ENCODE assay signal across 15 mouse cellular contexts in the genomic region with DNA sequence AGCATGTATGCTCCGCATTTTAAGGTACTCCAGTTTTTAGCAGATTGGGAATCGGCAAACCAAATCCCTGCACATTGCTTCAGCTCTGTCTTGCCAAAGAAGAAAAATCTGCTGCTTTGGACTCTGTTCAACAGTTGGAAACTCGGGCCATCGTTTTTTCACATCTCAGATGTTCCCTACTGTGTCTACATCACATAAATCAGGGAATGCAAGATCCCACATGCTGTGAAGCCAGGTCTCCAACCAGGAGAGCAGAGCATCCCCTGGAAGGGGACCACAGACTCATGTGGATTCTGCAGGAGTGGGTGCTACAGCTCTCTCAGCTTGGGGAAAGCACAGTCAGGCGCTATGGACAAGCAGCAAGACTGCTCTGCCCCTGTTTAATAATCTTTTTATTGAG. TPM values are rescaled to one million over a fixed set of nuclear protein-coding genes. Genes with fewer than 3 reads are reported as not detected.
DNase-seq lines count a peak whose midpoint lies in the region; ATAC-seq lines count a peak whose summit lies in the region.
"Had no signal": no experiment of that assay in that cellular context is flagged by ENCODE, and none has a peak within 500 bp of the region (broad histone marks: within the 10 kb centered on the region; RNA-seq: fewer than 3 reads in every experiment).

No protein-coding gene starts in this region.

- H3K9me3 ChIP-seq in hindbrain, embryonic 16.5 days (ENCODE audit: control insufficient read depth, low read length), result no peaks in the 10 kb centered on the region
- H3K9me3 ChIP-seq in hindbrain, embryonic 14.5 days (ENCODE audit: control insufficient read depth, low read length), result no peaks in the 10 kb centered on the region
- no peaks in the 10 kb centered on the region for H3K9me3 ChIP-seq in embryonic facial prominence, embryonic 10.5 days
- H3K9me3 ChIP-seq: neural tube, embryonic 13.5 days had no signal

- 64% methylated on average over 5 of the region's 5 CpGs for WGBS in hindbrain, embryonic 16.5 days
- WGBS in hindbrain, embryonic 14.5 days, result 73% methylated on average over 5 of the region's 5 CpGs
- 81% methylated on average over 5 of the region's 5 CpGs for WGBS in embryonic facial prominence, embryonic 10.5 days

- no peak overlapping the region for H3K9ac ChIP-seq in hindbrain, embryonic 16.5 days (ENCODE audit: low read depth, low read length)
- H3K9ac ChIP-seq in hindbrain, embryonic 14.5 days, result no peak overlapping the region
- H3K9ac ChIP-seq: neural tube, embryonic 13.5 days had no signal

- no peak overlapping the region for H3K27ac ChIP-seq in hindbrain, embryonic 16.5 days (ENCODE audit: low read depth, low read length)
- H3K27ac ChIP-seq in hindbrain, embryonic 14.5 days, result no peak overlapping the region
- no peak overlapping the region for H3K27ac ChIP-seq in embryonic facial prominence, embryonic 10.5 days (replicated peaks)
- H3K27ac ChIP-seq: neural tube, embryonic 13.5 days had no signal

- H3K36me3 ChIP-seq in hindbrain, embryonic 16.5 days (ENCODE audit: control insufficient read depth, insufficient read depth, low read length), result no peaks in the 10 kb centered on the region
- no peaks in the 10 kb centered on the region for H3K36me3 ChIP-seq in hindbrain, embryonic 14.5 days (replicated peaks; ENCODE audit: control insufficient read depth, insufficient read depth)
- H3K36me3 ChIP-seq in embryonic facial prominence, embryonic 10.5 days (replicated peaks), result no peaks in the 10 kb centered on the region
- H3K36me3 ChIP-seq: neural tube, embryonic 13.5 days had no signal

- no peaks in the 10 kb centered on the region for H3K27me3 ChIP-seq in hindbrain, embryonic 16.5 days (replicated peaks; ENCODE audit: control insufficient read depth, insufficient read depth, low read length)
- H3K27me3 ChIP-seq in hindbrain, embryonic 14.5 days (ENCODE audit: control insufficient read depth, insufficient read depth, low read length), result no peaks in the 10 kb centered on the region
- H3K27me3 ChIP-seq in embryonic facial prominence, embryonic 10.5 days (replicated peaks; ENCODE audit: low read depth, poor library complexity, severe bottlenecking), result no peaks in the 10 kb centered on the region
- H3K27me3 ChIP-seq: neural tube, embryonic 13.5 days had no signal

- peak; percentile 27; the same call in 1 of the 2 replicates for ATAC-seq in hindbrain, embryonic 16.5 days
- no peak for ATAC-seq in hindbrain, embryonic 14.5 days (ENCODE audit: low FRiP score)

- no peak overlapping the region for H3K4me2 ChIP-seq in hindbrain, embryonic 16.5 days (ENCODE audit: low read length)
- no peak overlapping the region for H3K4me2 ChIP-seq in hindbrain, embryonic 14.5 days (replicated peaks)
- H3K4me2 ChIP-seq: liver, embryonic 11.5 days; neural tube, embryonic 13.5 days had no signal

- no peaks in the 10 kb centered on the region for H3K4me1 ChIP-seq in hindbrain, embryonic 16.5 days (ENCODE audit: control insufficient read depth, insufficient read depth, low read depth, low read length)
- no peaks in the 10 kb centered on the region for H3K4me1 ChIP-seq in hindbrain, embryonic 14.5 days (replicated peaks; ENCODE audit: control insufficient read depth, insufficient read depth, low read length)
- no peaks in the 10 kb centered on the region for H3K4me1 ChIP-seq in embryonic facial prominence, embryonic 10.5 days
- H3K4me1 ChIP-seq: neural tube, embryonic 13.5 days had no signal

- DNase-seq in hindbrain, embryonic 14.5 days (ENCODE audit: low spot score), result no peak
- DNase-seq in cerebellum, adult 8-10 months, result peak; percentile 23
- DNase-seq in layer of hippocampus, adult 18-20 months (ENCODE audit: low spot score in 2 of 2), result peak; percentile 62 to 82
- peak; percentile 31 for DNase-seq in left cerebral cortex, postnatal 4 days
- no peak for DNase-seq in B cell, adult 2 months
- DNase-seq in lung, postnatal 36 days, result no peak
- DNase-seq in embryonic facial prominence, embryonic 10.5 days (ENCODE audit: low spot score), result no peak
- DNase-seq: adrenal gland, postnatal 10 days; gastrocnemius, postnatal 36 days; kidney, postnatal 36 days; lung, postnatal 14 days; midbrain, embryonic 14.5 days had no signal

- intact Hi-C loops in left cerebral cortex, postnatal 4 days (cut with DNase I), result no loop called here

- no peak overlapping the region for H3K4me3 ChIP-seq in hindbrain, embryonic 16.5 days (ENCODE audit: low read length)
- no peak overlapping the region for H3K4me3 ChIP-seq in hindbrain, embryonic 14.5 days (replicated peaks; ENCODE audit: low read length)
- no peak overlapping the region for H3K4me3 ChIP-seq in embryonic facial prominence, embryonic 10.5 days
- H3K4me3 ChIP-seq: neural tube, embryonic 13.5 days had no signal

RNA-seq across cellular contexts. Expression of a gene that starts 18.4 kb away (rescaled TPM):
- 11.5 and 11.7 TPM in 2 replicates for polyA plus RNA-seq in hindbrain, embryonic 16.5 days (2015; fragmentation: Nextera tagmentation; extraction: Ambion mirVana)
- 9.7 and 10.6 TPM in 2 replicates for polyA plus RNA-seq in hindbrain, embryonic 14.5 days (2014; fragmentation: Nextera tagmentation; extraction: Ambion mirVana)
- 10 to 100 TPM; 10.6 to 12.3 TPM for total RNA-seq in layer of hippocampus, adult 18-20 months (2021)
- total RNA-seq in left cerebral cortex, postnatal 4 days (2021), result 10 to 100 TPM; 16.9 to 17.4 TPM
- 10.7 and 14.3 TPM in 2 replicates for polyA plus RNA-seq in embryonic facial prominence, embryonic 10.5 days (2016; fragmentation: Nextera tagmentation; extraction: Ambion mirVana)

Comparison
In these comparisons a context has a peak if more than half of its experiments do, and no peak if none do; other contexts are left out.
1. DNase-seq: peak in cerebellum, adult 8-10 months (single experiment), layer of hippocampus, adult 18-20 months (2 of 2) and left cerebral cortex, postnatal 4 days (single experiment); none in hindbrain, embryonic 14.5 days (single experiment), B cell, adult 2 months (0 of 2), lung, postnatal 36 days (single experiment) and embryonic facial prominence, embryonic 10.5 days (single experiment).